Mouse (Mus musculus) left cerebral cortex, postnatal 4 days (tissue): Measurements from ENCODE around the gene Zap70. TPM values are rescaled to one million over a fixed set of nuclear protein-coding genes. Genes with fewer than 3 reads are reported as not detected.

Source experiments
- DNase-seq: peaks from one replicate; pipeline ENCODE4 v3.0.0-alpha.2; 2022
- intact Hi-C: fragments of 180-260 bp; cut with DNase I; formaldehyde crosslinking; loops from one replicate; pipeline ENCODE4 v1.15.1; 2025
- total RNA-seq, 2 experiments: library from RNA; stranded (reverse); gene quantifications; 2 replicates each; pipeline ENCODE4 v1.2.3; 2021

Gene Zap70
- 1 to 10 TPM; 2.7 to 4.1 TPM for total RNA-seq

GRCm38 (mm10) chr1:36761568-36761967 is at the start of gene Zap70:
Gene Zap70 (plus strand): TSS chr1:36761798.
- intact Hi-C loops: no loop called here
- DNase-seq: no peak

- intact Hi-C loops: no loop called here
- DNase-seq: no peak
Measured at GRCm38 (mm10) chr1:36714311-36714710, 47.3 kb upstream of the Zap70 start, which contains the start of gene Actr1b. Gene Actr1b (minus strand): TSS chr1:36714422.

- intact Hi-C loops: no loop called here
- DNase-seq: no peak
Measured at GRCm38 (mm10) chr1:36718786-36719185, 42.8 kb upstream of the Zap70 start.

- intact Hi-C loops: no loop called here
- no peak for DNase-seq
Measured at GRCm38 (mm10) chr1:36723146-36724056, 38.2 kb upstream of the Zap70 start.

GRCm38 (mm10) chr1:36724057-36724431 is 37.6 kb upstream of the Zap70 start:
- no peak for DNase-seq
- intact Hi-C loops: no loop called here

- DNase-seq: peak; percentile 88
Measured at GRCm38 (mm10) chr1:36737300-36737699, 24.3 kb upstream of the Zap70 start.

GRCm38 (mm10) chr1:36739231-36739630 is 22.4 kb upstream of the Zap70 start:
- no peak for DNase-seq
- intact Hi-C loops: loop anchor here (10.0 kb wide), 1 partner anchor 896 kb away; no protein-coding TSS in a partner anchor

More at GRCm38 (mm10) chr1:36737300-36737699, 24.3 kb upstream of the Zap70 start:
- intact Hi-C loops: loop anchor here (10.0 kb wide), 1 partner anchor 898 kb away; no protein-coding TSS in a partner anchor

- intact Hi-C loops: no loop called here
- DNase-seq: no peak
Measured at GRCm38 (mm10) chr1:36743046-36743445, 18.6 kb upstream of the Zap70 start.

GRCm38 (mm10) chr1:36744268-36744944 is 17.2 kb upstream of the Zap70 start:
- DNase-seq: peak; percentile 73
- intact Hi-C loops: no loop called here

- DNase-seq: no peak
- intact Hi-C loops: no loop called here
Measured at GRCm38 (mm10) chr1:36745661-36746060, 15.9 kb upstream of the Zap70 start.

GRCm38 (mm10) chr1:36746452-36746851 is 15.1 kb upstream of the Zap70 start:
- intact Hi-C loops: no loop called here
- peak; percentile 58 for DNase-seq

GRCm38 (mm10) chr1:36753932-36754675 is 7.5 kb upstream of the Zap70 start:
- DNase-seq: no peak
- intact Hi-C loops: no loop called here

GRCm38 (mm10) chr1:36758553-36758952 is 3.0 kb upstream of the Zap70 start:
- intact Hi-C loops: no loop called here

GRCm38 (mm10) chr1:36759076-36759475 is 2.5 kb upstream of the Zap70 start:
- DNase-seq: no peak
- intact Hi-C loops: no loop called here

More at GRCm38 (mm10) chr1:36758553-36758952, 3.0 kb upstream of the Zap70 start:
- DNase-seq: no peak

- no peak for DNase-seq
- intact Hi-C loops: no loop called here
Measured at GRCm38 (mm10) chr1:36760401-36760800, 1.2 kb upstream of the Zap70 start.

- intact Hi-C loops: no loop called here
- no peak for DNase-seq
Measured at GRCm38 (mm10) chr1:36761061-36761460, 537 bp upstream of the Zap70 start.

GRCm38 (mm10) chr1:36766431-36767205 is 5.0 kb downstream of the Zap70 start:
- intact Hi-C loops: no loop called here
- DNase-seq: no peak

- intact Hi-C loops: no loop called here
- no peak for DNase-seq
Measured at GRCm38 (mm10) chr1:36767321-36767720, 5.7 kb downstream of the Zap70 start.

GRCm38 (mm10) chr1:36768786-36769185 is 7.2 kb downstream of the Zap70 start:
- DNase-seq: no peak

GRCm38 (mm10) chr1:36769951-36770350 is 8.4 kb downstream of the Zap70 start:
- DNase-seq: no peak
- intact Hi-C loops: no loop called here

More at GRCm38 (mm10) chr1:36768786-36769185, 7.2 kb downstream of the Zap70 start:
- intact Hi-C loops: no loop called here
